Mouse (Mus musculus): Measurements from ENCODE around the gene Trim54.

Trim54 gene

DNA sequence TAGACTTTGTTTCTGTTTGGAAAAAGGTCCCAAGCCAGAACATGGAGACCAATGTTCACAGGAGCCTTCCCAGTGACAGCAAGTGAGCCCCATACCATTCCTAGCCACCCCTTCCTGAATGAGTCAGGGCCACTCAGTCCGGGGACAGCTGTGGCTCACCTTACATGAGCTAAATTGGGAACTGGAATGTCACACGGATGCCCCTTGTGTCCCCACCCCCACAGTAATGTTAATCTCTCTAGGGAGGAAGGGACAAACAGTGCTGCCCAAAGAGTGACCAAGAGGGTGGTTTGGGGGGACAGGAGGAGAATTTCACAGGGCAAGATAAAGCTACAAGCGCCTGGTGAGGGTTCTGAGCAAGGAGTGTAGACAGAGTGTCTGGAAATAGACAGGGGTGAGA, at the start of gene Trim54:
Trim54 (plus strand) TSS at position 359 of the 400 bp plus-strand sequence.
- POLR2A ChIA-PET, result interaction anchor here (0.6 to 8.6 kb wide), 76 partner anchors 8 to 1902 kb away, joined by 3 to 97 read pairs (median 5); partner anchors contain the start of genes Atraid (in 3 of the 4), Gm29609 (in 3 of the 4), Gtf3c2 (in 3 of the 4) and Slc30a3 (in 3 of the 4)
- CTCF ChIA-PET, result interaction anchor here (0.5 to 2.6 kb wide), 14 partner anchors 8 to 320 kb away, joined by 3 to 14 read pairs (median 3); partner anchors contain the start of genes Dnajc5g (in 1 of the 4) and Slc30a3 (in 1 of the 4)

DNA sequence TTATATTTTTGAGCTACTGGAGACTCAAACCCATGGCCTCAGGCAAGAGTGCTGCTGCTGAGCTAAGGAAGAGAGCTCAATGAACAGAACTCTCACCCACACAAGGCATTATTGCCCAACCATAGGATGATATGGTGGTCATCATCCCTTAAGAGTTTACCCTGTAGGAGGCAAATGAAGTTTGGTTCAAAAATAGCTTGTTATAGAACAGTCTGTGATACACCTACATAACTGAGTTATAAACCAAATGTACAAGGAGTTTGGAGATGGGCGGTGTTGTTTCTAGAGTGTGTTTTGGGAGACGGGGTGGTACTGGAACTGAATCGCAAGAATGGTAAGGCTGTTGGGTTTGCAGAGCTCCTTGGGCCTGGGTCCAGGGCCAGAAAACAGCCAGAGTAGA, 46.7 kb upstream of the Trim54 start:
- POLR2A ChIA-PET, result interaction anchor here in 3 of 4 experiments (0.6 to 4.5 kb wide), 19 partner anchors 8 to 183 kb away, joined by 3 to 15 read pairs (median 3); partner anchors contain the start of genes Atraid (in 2 of the 3), Cad (in 2 of the 3), Slc5a6 (in 2 of the 3) and Khk (in 1 of the 3)
- CTCF ChIA-PET, result interaction anchor here in 2 of 4 experiments (0.6 to 0.8 kb wide), 2 partner anchors 56 to 57 kb away, joined by 3 read pairs; no protein-coding TSS in a partner anchor

DNA sequence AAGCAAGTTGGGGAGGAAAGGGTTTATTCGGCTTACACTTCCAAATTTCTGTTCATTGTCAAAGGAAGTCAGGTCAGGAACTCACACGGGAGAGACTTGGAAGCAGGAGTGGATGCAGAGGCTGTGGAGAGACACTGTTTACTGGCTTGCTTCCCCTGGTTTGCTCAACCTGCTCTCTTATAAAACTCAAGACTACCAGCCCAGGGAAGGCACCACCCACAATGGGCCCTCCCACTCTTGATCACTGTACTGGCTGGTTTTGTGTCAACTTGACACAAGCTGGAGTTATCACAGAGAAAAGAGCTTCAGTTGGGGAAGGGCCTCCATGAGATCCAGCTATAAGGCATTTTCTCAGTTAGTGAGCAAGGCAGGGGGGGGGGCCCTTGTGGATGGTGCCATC, 45.5 kb upstream of the Trim54 start:
- CTCF ChIA-PET, result interaction anchor here (0.6 to 2.8 kb wide), 8 partner anchors 8 to 570 kb away, joined by 3 to 14 read pairs (median 4); no protein-coding TSS in a partner anchor
- POLR2A ChIA-PET, result interaction anchor here (0.5 to 4.2 kb wide), 11 partner anchors 9 to 67 kb away, joined by 3 to 17 read pairs (median 5); partner anchors contain the start of genes Cad (in 2 of the 4), Atraid (in 1 of the 4), Slc5a6 (in 1 of the 4) and Trim54 (in 1 of the 4)

DNA sequence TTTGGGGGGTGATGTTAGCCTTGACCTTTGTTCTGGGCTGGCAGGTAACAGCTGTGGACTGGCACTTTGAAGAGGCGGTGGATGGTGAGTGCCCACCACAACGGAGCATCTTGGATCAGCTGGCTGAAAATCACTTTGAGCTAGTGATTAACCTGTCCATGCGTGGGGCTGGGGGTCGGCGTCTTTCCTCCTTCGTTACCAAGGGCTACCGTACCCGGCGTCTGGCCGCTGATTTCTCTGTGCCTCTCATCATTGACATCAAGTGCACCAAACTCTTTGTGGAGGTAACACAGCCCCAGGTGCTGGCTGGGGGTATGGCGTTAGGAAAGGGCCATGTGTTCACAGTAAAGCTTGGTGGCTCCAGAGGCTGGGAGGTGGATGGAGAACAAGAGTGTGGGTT, 44.7 kb upstream of the Trim54 start:
- CTCF ChIA-PET, result interaction anchor here in 3 of 4 experiments (0.6 to 2.8 kb wide), 3 partner anchors 8 to 11 kb away, joined by 3 to 14 read pairs (median 6); no protein-coding TSS in a partner anchor
- POLR2A ChIA-PET, result interaction anchor here in 3 of 4 experiments (0.8 to 4.2 kb wide), 15 partner anchors 10 to 99 kb away, joined by 3 to 17 read pairs (median 5); partner anchors contain the start of genes Atraid (in 2 of the 3), Cad (in 2 of the 3), Slc5a6 (in 2 of the 3) and Trim54 (in 1 of the 3)

DNA sequence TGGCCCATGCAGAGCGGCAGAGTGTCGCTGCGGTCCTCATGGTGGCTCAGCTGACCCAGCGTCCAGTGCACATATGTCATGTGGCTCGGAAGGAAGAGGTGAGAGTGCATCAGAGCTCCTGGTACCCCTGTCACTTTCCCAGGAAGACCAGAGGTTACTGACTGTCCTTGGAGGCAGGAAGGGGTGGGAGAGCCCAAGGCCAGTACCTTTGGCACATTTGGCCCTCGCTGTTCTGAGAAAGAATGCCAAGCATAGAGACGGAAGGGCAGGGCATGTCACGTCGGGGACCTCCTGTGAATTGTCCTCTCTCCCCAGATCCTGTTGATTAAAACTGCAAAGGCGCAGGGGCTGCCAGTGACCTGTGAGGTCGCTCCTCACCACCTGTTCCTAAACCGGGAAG, 43.3 kb upstream of the Trim54 start:
- CTCF ChIA-PET, result interaction anchor here in 3 of 4 experiments (1.2 to 2.8 kb wide), 4 partner anchors 8 to 15 kb away, joined by 4 to 14 read pairs (median 6); no protein-coding TSS in a partner anchor
- POLR2A ChIA-PET, result interaction anchor here in 3 of 4 experiments (0.8 to 4.2 kb wide), 12 partner anchors 9 to 32 kb away, joined by 3 to 17 read pairs (median 6); partner anchors contain the start of genes Atraid (in 2 of the 3), Cad (in 2 of the 3) and Slc5a6 (in 2 of the 3)

DNA sequence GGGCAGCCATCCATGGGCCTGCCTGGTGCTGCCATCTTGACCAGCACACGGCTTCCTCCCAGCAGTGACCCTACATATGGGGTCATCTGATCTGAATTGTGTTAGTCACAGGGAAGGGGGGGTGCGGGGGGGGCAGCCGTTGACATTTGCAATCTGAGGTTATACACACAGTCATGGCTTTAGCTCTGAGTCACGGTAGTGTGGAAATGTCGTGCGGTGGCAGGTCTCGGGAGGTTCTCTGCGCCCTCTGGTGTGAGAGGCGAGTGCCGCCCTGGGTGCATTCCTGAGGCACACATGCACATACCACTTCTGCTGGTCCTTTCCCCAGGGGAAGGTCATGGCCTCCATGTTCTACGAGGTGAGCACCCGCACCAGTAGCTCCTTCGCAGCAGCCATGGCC, 40.2 kb upstream of the Trim54 start:
- ChIA-PET POLR2A (interaction anchor here (0.6 to 2.4 kb wide), 28 partner anchors 8 to 364 kb away, joined by 3 to 18 read pairs (median 4); partner anchors contain the start of genes Atraid (in 2 of the 4), Cad (in 2 of the 4), Slc5a6 (in 2 of the 4) and Trim54 (in 2 of the 4)), CTCF (interaction anchor here in 3 of 4 experiments (0.6 to 2.2 kb wide), 10 partner anchors 10 to 367 kb away, joined by 3 to 6 read pairs (median 4); no protein-coding TSS in a partner anchor)

DNA sequence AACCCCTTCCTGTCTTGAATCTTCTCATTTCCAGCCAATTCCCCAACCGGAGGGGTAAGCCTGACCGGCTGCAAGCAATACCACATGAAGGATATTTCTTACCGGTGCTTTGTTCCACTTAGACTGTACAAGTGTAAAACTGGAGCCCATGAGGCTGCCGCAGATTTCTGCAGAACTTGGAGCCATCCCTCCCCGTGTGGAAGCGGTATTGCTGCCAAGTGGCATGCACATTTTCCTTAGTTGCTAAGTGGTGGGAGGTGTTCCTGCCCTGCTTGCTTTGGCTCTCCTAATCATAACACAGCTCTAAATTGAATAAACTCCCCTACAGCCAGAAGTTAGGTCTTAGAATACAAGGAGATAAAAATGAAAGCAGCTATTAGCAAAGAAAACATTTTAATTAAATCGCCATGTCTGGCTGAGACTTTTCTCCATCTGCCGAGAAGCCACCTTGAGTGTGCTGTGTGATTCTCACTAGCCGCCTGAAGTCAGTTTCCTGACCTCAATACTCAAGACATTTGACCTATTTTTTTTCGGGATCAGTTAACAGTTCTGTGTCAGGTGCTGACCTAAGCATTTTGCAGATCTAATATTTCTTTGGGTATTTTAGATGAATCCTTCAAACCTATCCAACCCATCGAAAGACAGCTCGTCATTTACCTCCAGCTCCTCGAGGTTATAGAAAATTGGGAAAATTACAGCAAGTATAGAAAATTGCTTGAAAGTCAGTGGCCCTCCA, 36.3 kb upstream of the Trim54 start:
- ChIA-PET CTCF (interaction anchor here in 3 of 4 experiments (0.8 to 3.8 kb wide), 6 partner anchors 8 to 110 kb away, joined by 3 to 20 read pairs (median 8); partner anchors contain the start of gene Cad (in 2 of the 3)), POLR2A (interaction anchor here in 3 of 4 experiments (0.6 to 5.4 kb wide), 17 partner anchors 10 to 72 kb away, joined by 3 to 40 read pairs (median 5); partner anchors contain the start of genes Atraid (in 2 of the 3), Trim54 (in 2 of the 3), Cad (in 1 of the 3) and Slc5a6 (in 1 of the 3))

DNA sequence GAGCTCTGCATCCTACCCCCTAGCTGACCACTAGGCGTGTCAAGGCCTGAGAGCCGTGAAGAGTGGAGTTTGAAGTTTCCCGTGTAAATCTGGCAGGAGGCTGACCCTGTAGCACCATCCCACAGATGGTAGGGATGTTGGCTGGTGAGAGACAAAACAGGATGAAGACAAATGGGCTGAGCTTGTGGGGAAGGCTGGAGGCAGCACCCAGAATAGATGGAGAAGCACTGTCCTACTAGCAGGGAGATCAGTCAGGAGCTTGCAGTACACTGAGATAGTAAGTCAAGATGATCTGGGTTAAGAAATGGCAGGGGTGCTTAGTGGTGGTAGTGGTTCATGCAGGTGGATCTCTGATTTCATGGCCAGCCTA, 35.7 kb upstream of the Trim54 start:
- CTCF ChIA-PET, result interaction anchor here in 3 of 4 experiments (0.8 to 3.8 kb wide), 7 partner anchors 9 to 110 kb away, joined by 3 to 20 read pairs (median 6); partner anchors contain the start of genes Cad (in 2 of the 3), Atraid (in 1 of the 3) and Slc5a6 (in 1 of the 3)
- POLR2A ChIA-PET, result interaction anchor here in 3 of 4 experiments (0.7 to 5.4 kb wide), 16 partner anchors 9 to 159 kb away, joined by 3 to 40 read pairs (median 5); partner anchors contain the start of genes Trim54 (in 2 of the 3), Atraid (in 1 of the 3), Cad (in 1 of the 3) and Slc5a6 (in 1 of the 3)

DNA sequence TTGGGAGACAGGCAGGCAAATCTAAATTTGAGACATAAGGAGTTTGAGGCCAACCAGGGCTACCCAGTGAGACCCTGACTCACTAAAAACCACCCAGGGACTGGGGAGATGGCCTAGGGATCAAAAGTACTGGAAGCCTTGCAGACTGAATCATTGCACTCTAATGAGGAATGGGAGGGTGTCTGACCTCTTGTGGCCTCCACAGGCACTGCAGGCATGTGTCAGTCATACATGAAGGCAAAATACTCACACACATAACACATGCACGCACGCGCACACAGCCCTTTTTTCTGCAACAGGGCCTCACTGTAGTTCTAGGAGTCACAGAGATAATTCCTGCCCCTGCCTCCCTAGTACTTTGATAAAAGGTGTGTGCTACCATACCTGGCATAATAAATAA, 35.1 kb upstream of the Trim54 start:
- POLR2A ChIA-PET, result interaction anchor here (0.5 to 5.4 kb wide), 20 partner anchors 8 to 804 kb away, joined by 3 to 40 read pairs (median 5); partner anchors contain the start of genes Atraid (in 1 of the 4), Cad (in 1 of the 4), Mpv17 (in 1 of the 4) and Slc5a6 (in 1 of the 4)
- CTCF ChIA-PET, result interaction anchor here (0.6 to 6.1 kb wide), 18 partner anchors 9 to 152 kb away, joined by 3 to 22 read pairs (median 6); partner anchors contain the start of genes Cad (in 2 of the 4), Atraid (in 1 of the 4), Gm29609 (in 1 of the 4) and Gtf3c2 (in 1 of the 4)

DNA sequence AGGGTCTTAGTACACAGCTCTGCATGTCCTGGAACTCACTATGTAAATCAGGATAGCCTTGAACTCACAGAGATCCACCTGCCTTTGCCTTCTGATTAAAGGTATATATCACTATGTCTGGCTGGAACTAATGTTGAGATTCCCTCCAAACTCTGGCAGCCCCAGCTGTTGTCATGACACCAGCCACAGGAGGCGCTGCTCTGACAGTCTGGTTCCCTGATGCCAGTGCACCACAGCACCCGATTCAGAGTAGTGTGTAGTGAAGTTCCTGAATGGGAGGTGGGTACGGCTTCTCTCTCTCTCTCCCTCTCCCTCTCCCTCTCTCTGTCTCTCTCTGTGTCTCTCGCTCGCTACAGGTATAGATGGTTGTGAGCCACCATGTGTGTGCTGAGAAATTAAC, 34.2 kb upstream of the Trim54 start:
- ChIA-PET CTCF (interaction anchor here in 3 of 4 experiments (0.6 to 6.1 kb wide), 39 partner anchors 8 to 481 kb away, joined by 3 to 22 read pairs (median 4); partner anchors contain the start of genes Atraid (in 2 of the 3), Slc5a6 (in 2 of the 3), Cad (in 1 of the 3) and Gm29609 (in 1 of the 3)), POLR2A (interaction anchor here in 3 of 4 experiments (0.6 to 5.4 kb wide), 32 partner anchors 9 to 174 kb away, joined by 3 to 40 read pairs (median 6); partner anchors contain the start of genes Trim54 (in 2 of the 3), Zfp513 (in 2 of the 3), Atraid (in 1 of the 3) and Cad (in 1 of the 3))

DNA sequence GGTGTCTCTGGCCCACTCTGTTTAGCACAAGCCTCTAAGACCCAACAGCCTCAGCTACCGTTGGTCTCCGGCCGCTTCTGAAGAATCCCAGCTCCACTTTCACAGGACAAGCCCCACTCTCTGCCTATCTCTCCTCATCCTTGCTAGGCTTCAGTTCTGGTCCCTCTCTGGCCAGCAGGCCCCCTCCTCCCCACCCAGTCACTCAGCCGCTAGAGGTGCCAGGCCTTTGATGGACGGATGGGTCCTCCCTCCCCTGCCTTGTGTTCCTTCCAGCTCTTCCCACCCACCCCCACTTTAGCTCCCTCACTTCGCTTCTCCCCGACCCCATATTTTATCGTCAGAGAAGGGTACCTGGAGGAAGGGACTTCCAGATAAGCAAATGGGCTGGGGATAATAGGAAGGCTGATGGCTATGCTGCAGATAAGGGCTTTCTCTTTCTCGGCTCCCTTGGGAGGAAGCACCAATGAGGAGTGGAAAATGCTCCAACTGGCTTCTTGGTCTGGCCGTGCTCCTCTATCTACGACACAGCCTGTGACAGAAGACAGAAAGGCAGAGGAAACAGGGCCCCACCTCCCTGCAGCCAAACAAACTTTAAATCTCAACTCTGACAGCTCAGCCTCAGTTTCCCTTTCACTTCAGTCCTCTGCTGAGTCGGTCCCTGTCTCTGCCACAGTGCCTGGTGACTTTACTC, 33.4 kb upstream of the Trim54 start:
- CTCF ChIA-PET, result interaction anchor here in 3 of 4 experiments (0.5 to 6.1 kb wide), 34 partner anchors 8 to 480 kb away, joined by 3 to 22 read pairs (median 5); partner anchors contain the start of genes Atraid (in 1 of the 3), Cad (in 1 of the 3) and Ucn (in 1 of the 3)
- POLR2A ChIA-PET, result interaction anchor here in 3 of 4 experiments (0.5 to 5.4 kb wide), 36 partner anchors 9 to 379 kb away, joined by 3 to 40 read pairs (median 5); partner anchors contain the start of genes Slc5a6 (in 2 of the 3), Trim54 (in 2 of the 3), Zfp513 (in 2 of the 3) and Atraid (in 1 of the 3)

DNA sequence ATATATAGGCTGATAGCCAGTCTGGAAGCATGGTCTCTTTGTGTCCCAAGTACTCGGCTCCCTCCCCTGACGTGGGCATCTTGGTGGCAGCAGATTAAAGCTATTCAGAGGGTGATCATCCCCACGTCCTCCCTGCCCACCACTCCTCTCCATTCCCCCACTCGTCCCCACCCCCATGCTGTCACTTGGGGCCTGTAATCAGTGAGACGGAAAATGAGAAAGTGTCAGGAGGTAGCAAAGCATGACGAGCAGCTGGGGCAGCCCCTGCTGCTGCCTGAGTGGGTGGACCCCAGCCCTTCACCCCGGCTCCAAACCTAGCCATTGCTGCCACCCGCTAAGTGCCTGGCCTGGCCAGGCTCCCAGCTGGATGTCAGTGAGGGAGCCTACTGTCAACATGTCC, 32.6 kb upstream of the Trim54 start:
- ChIA-PET POLR2A (interaction anchor here in 3 of 4 experiments (0.6 to 5.4 kb wide), 25 partner anchors 8 to 203 kb away, joined by 3 to 40 read pairs (median 4); partner anchors contain the start of genes Slc5a6 (in 2 of the 3), Trim54 (in 2 of the 3), Atraid (in 1 of the 3) and Cad (in 1 of the 3)), CTCF (interaction anchor here in 3 of 4 experiments (0.6 to 6.1 kb wide), 6 partner anchors 12 to 55 kb away, joined by 3 to 22 read pairs (median 4); partner anchors contain the start of genes Atraid (in 1 of the 3) and Ucn (in 1 of the 3))

DNA sequence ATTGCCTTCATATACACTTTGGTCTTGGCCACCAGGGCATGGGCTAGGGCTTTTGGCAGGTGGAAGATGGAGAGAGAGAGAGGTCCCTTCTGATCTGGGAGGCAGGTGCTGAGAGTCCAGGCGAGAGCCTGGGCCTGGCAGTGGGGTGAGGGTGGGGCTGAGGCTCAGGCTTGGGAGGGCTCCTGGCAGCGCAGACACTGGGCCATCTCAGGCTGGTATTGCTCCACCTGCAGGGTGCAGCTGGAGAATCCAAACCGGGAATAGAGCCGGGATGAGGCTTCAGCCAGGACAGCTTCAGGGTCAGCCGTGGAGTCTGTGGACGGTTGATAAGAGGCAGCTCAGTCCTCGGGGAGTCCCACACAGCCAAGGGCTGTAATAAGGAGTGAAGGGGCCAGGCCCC, 29.9 kb upstream of the Trim54 start:
- POLR2A ChIA-PET, result interaction anchor here in 3 of 4 experiments (0.5 to 2.4 kb wide), 7 partner anchors 9 to 40 kb away, joined by 3 to 8 read pairs (median 4); partner anchors contain the start of genes Atraid (in 1 of the 3) and Trim54 (in 1 of the 3)
- CTCF ChIA-PET, result interaction anchor here in 3 of 4 experiments (0.5 to 6.1 kb wide), 4 partner anchors 10 to 171 kb away, joined by 3 to 22 read pairs (median 4); no protein-coding TSS in a partner anchor

DNA sequence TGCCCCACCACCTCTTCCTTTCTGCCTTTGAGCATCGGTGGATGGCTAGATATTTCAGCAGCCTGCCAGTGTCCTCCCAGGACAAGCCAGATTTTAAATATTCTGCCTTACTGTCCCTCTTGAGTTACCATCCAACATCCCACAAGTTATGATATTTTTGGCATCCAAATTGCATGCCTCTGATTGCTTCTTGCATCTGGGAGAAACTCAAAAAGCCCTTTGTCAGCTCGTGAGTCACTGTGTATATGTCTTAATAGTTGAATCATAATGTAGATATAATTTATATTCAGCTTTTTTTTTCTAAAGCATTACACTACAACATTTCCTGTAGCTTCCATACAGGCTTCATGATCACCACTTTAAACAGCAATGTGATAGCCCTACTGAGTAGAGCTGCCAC, 29.4 kb upstream of the Trim54 start:
- ChIA-PET CTCF (interaction anchor here in 2 of 4 experiments (1.5 to 6.1 kb wide), 3 partner anchors 11 to 39 kb away, joined by 4 to 22 read pairs (median 4); no protein-coding TSS in a partner anchor), POLR2A (interaction anchor here in 3 of 4 experiments (0.5 to 1.5 kb wide), 5 partner anchors 8 to 578 kb away, joined by 3 to 4 read pairs (median 4); no protein-coding TSS in a partner anchor)

DNA sequence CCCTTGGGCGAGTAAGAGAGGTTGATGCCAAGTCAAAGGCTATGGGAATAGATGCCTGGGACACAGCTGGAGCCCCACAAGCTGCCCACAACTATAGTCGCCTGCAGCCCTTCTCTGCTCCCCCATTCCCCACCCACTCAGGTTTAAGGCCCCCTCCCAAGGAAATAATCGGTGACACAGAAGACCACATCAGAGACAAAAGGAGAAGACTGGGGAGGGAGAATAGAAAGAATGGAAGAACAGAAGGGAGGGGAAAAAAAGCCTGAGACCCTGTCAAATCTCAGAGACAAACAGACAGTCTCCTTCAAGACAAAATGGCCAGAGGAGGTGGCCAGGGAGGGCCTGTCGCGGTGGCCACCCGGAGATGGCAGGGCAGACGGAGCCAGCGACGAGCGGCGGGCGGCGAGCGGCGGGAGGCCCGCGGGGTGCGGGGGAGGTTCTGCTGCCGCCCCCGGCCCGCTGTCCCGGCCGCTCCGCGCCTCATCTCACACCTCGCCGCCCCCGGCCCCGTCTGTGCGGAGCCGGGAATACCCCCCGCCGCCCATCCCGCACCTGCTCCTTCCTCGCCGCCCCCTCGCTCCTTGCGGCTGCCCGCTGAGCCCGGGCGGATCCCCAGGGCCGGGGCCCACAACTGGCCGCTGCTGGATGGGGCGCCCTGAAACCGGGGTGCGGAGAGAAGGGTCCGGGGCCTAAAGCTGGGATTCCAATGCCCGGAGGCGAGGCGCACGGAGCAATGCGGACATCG, 24.1 kb upstream of the Trim54 start:
- ChIA-PET CTCF (no interaction called here), POLR2A (interaction anchor here in 2 of 4 experiments (0.6 to 7.6 kb wide), 10 partner anchors 9 to 137 kb away, joined by 3 to 63 read pairs (median 12); partner anchors contain the start of genes Trim54 (in 2 of the 2), Atraid (in 1 of the 2), Gm29609 (in 1 of the 2) and Gtf3c2 (in 1 of the 2))

Measured in embryonic stem cell, embryonic (primary cell).